Mouse (Mus musculus): Measurements from ENCODE around the gene Slc25a53. TPM values are rescaled to one million over a fixed set of nuclear protein-coding genes. Genes with fewer than 3 reads are reported as not detected.
"Not testable (repeated sequence)": the region's sequence is repeated elsewhere in the genome, so short reads cannot be mapped to it uniquely, and the experiment has no call there.

Slc25a53 gene
- polyA plus RNA-seq, 1 experiment from 2014 or later, result 13.4 TPM

DNA sequence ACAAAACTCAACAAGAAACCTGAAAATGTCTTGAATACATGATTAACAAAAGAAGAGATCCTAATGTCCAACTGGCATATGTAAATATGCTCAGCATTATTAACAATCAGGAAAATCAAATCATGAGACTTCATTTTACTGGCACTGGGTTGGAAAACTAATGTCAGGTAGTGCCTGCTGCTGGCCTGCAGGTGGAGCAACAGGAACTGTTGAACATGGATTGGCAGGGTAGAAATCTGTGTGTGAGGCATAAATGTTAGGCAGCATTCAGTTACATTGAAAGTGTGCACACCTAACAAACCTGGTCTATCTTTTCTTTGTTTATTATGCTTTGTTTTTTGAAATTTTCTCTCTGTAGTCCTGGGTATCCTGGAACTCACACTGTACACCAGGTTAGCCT is 59.5 kb downstream of the Slc25a53 start:
- H3K4me3 ChIP-seq (ENCODE audit: low read length), result no peak overlapping the region
- no peaks in the 10 kb centered on the region for H3K9me3 ChIP-seq (ENCODE audit: control insufficient read depth, low read length)
- H3K4me1 ChIP-seq (replicated peaks; ENCODE audit: control insufficient read depth, insufficient read depth, low read length), result no peaks in the 10 kb centered on the region
- no peak overlapping the region for H3K4me2 ChIP-seq (ENCODE audit: low read depth, low read length)
- H3K36me3 ChIP-seq (ENCODE audit: control insufficient read depth, insufficient read depth, low read length), result no peaks in the 10 kb centered on the region
- H3K9ac ChIP-seq (ENCODE audit: low read length), result no peak overlapping the region
- no peak for ATAC-seq (ENCODE audit: low read depth)
- no peaks in the 10 kb centered on the region for H3K27me3 ChIP-seq (ENCODE audit: control insufficient read depth, insufficient read depth, low read depth, low read length)
- H3K27ac ChIP-seq (ENCODE audit: low read length), result no peak overlapping the region

DNA sequence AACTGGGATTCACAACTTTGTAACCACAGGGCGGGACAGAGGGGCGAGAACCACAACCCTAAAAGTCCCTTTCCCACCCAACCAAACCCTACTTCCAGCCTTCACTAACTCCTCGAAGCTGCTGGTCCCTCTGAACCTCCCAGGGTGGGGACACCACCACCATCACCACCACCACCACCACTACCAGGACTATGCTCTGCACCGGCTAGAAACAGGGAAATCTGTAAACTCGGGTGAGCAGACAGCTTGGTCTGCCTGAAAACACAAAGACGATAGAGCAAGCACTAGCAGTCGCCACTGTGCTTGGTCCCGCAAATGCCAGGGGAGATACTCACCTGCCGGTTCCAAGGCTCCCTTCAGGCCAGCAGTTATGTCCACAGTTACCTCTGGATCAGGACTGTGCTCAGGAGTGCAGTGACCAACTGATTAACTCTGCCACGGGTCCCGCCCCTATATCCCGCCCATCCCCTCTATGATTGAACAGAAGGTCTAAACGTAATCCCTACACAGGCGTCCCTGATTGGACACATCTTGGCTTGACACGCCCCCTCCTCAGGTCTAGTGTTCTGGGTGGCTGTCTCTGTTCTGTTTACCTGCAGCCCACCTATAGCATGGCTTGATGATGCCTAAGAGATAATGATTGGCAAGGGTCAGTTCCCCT is 61.5 kb downstream of the Slc25a53 start, which contains the start of the genes Tmsb15l and Tmsb15b1:
Tmsb15l (minus strand) TSS at position 446 of the 661 bp plus-strand sequence.
Tmsb15b1 (minus strand) TSS at position 451 of the 661 bp plus-strand sequence.
- peak within 1 kb of the TSS; percentile 62 for H3K4me2 ChIP-seq (ENCODE audit: low read depth, low read length)
- peak within 1 kb of the TSS; percentile 47 for H3K4me3 ChIP-seq (ENCODE audit: low read length)
- no peaks in the 10 kb centered on the region for H3K4me1 ChIP-seq (replicated peaks; ENCODE audit: control insufficient read depth, insufficient read depth, low read length)
- H3K9ac ChIP-seq (ENCODE audit: low read length), result peak within 1 kb of the TSS; percentile 60
- no peaks in the 10 kb centered on the region for H3K27me3 ChIP-seq (ENCODE audit: control insufficient read depth, insufficient read depth, low read depth, low read length)
- peak; percentile 100 for ATAC-seq (ENCODE audit: low read depth)
- H3K9me3 ChIP-seq (ENCODE audit: control insufficient read depth, low read length), result no peaks in the 10 kb centered on the region
- 29% methylated on average over 15 of the region's 15 CpGs for WGBS
- no peaks in the 10 kb centered on the region for H3K36me3 ChIP-seq (ENCODE audit: control insufficient read depth, insufficient read depth, low read length)
- H3K27ac ChIP-seq (ENCODE audit: low read length), result no peak within 1 kb of the TSS

GRCm38 (mm10) chrX:136975397-136975796 is 62.7 kb downstream of the Slc25a53 start, which contains the start of gene Tmsb15b2:
Tmsb15b2 (minus strand) TSS chrX:136975497.
- H3K4me2 ChIP-seq (ENCODE audit: low read depth, low read length), result peak within 1 kb of the TSS; percentile 62
- H3K27ac ChIP-seq (ENCODE audit: low read length); ATAC-seq (ENCODE audit: low read depth); H3K27me3 ChIP-seq (ENCODE audit: control insufficient read depth, insufficient read depth, low read depth, low read length); H3K36me3 ChIP-seq (ENCODE audit: control insufficient read depth, insufficient read depth, low read length); H3K9me3 ChIP-seq (ENCODE audit: control insufficient read depth, low read length); H3K4me1 ChIP-seq (replicated peaks; ENCODE audit: control insufficient read depth, insufficient read depth, low read length): not testable (repeated sequence)
- peak within 1 kb of the TSS; percentile 60 for H3K9ac ChIP-seq (ENCODE audit: low read length)
- 82% methylated on average over 6 of the region's 6 CpGs for WGBS
- peak within 1 kb of the TSS; percentile 47 for H3K4me3 ChIP-seq (ENCODE audit: low read length)

DNA sequence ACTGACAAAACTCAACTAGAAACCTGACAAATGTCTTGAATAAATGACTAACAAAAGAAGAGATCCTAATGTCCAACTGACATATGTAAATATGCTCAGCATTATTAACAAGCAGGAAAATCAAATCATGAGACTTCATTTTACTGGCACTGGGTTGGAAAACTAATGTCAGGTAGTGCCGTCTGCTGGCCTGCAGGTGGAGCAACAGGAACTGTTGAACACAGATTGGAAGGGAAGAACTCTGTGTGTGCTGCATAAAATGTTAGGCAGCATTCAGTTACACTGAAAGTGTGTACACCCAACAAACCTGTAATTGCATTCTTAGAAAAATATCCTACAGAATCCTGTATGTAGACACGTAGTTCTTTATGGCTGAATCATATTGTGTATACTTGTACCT is 78.4 kb downstream of the Slc25a53 start:
- Histone ChIP-seq H3K4me3 (ENCODE audit: low read length) (no peak overlapping the region), H3K9me3 (ENCODE audit: control insufficient read depth, low read length) (no peaks in the 10 kb centered on the region), H3K36me3 (ENCODE audit: control insufficient read depth, insufficient read depth, low read length) (no peaks in the 10 kb centered on the region), H3K27ac (ENCODE audit: low read length) (no peak overlapping the region), H3K27me3 (ENCODE audit: control insufficient read depth, insufficient read depth, low read depth, low read length) (no peaks in the 10 kb centered on the region), H3K9ac (ENCODE audit: low read length) (no peak overlapping the region), H3K4me2 (ENCODE audit: low read depth, low read length) (no peak overlapping the region), H3K4me1 (replicated peaks; ENCODE audit: control insufficient read depth, insufficient read depth, low read length) (no peaks in the 10 kb centered on the region)
- no peak for ATAC-seq (ENCODE audit: low read depth)
- WGBS, result 18% methylated on average over 2 of the region's 2 CpGs

GRCm38 (mm10) chrX:136958300-136958699 is 79.8 kb downstream of the Slc25a53 start:
- not testable (repeated sequence) for H3K9me3 ChIP-seq (ENCODE audit: control insufficient read depth, low read length); ATAC-seq (ENCODE audit: low read depth); H3K4me1 ChIP-seq (replicated peaks; ENCODE audit: control insufficient read depth, insufficient read depth, low read length); H3K27ac ChIP-seq (ENCODE audit: low read length); H3K9ac ChIP-seq (ENCODE audit: low read length); H3K27me3 ChIP-seq (ENCODE audit: control insufficient read depth, insufficient read depth, low read depth, low read length); H3K36me3 ChIP-seq (ENCODE audit: control insufficient read depth, insufficient read depth, low read length)
- WGBS, result 55% methylated on average over 5 of the region's 5 CpGs
- Histone ChIP-seq H3K4me3 (ENCODE audit: low read length) (peak overlapping the region; percentile 38), H3K4me2 (ENCODE audit: low read depth, low read length) (peak overlapping the region; percentile 49)

GRCm38 (mm10) chrX:136957583-136958279 is 80.4 kb downstream of the Slc25a53 start:
- H3K4me1 ChIP-seq (replicated peaks; ENCODE audit: control insufficient read depth, insufficient read depth, low read length); H3K9ac ChIP-seq (ENCODE audit: low read length); H3K27me3 ChIP-seq (ENCODE audit: control insufficient read depth, insufficient read depth, low read depth, low read length); H3K27ac ChIP-seq (ENCODE audit: low read length); H3K9me3 ChIP-seq (ENCODE audit: control insufficient read depth, low read length); H3K36me3 ChIP-seq (ENCODE audit: control insufficient read depth, insufficient read depth, low read length): not testable (repeated sequence)
- H3K4me2 ChIP-seq (ENCODE audit: low read depth, low read length), result peak overlapping the region; percentile 49
- 20% methylated on average over 13 of the region's 13 CpGs for WGBS
- H3K4me3 ChIP-seq (ENCODE audit: low read length), result peak overlapping the region; percentile 38
- peak; percentile 93 for ATAC-seq (ENCODE audit: low read depth)

- no peak overlapping the region for H3K9ac ChIP-seq (ENCODE audit: low read length)
- no peaks in the 10 kb centered on the region for H3K9me3 ChIP-seq (ENCODE audit: control insufficient read depth, low read length)
- 21% methylated on average over 3 of the region's 3 CpGs for WGBS
- H3K4me3 ChIP-seq (ENCODE audit: low read length), result no peak overlapping the region
- H3K4me2 ChIP-seq (ENCODE audit: low read depth, low read length), result no peak overlapping the region
- H3K4me1 ChIP-seq (replicated peaks; ENCODE audit: control insufficient read depth, insufficient read depth, low read length), result no peaks in the 10 kb centered on the region
- no peaks in the 10 kb centered on the region for H3K27me3 ChIP-seq (ENCODE audit: control insufficient read depth, insufficient read depth, low read depth, low read length)
- no peaks in the 10 kb centered on the region for H3K36me3 ChIP-seq (ENCODE audit: control insufficient read depth, insufficient read depth, low read length)
- H3K27ac ChIP-seq (ENCODE audit: low read length), result no peak overlapping the region
- ATAC-seq (ENCODE audit: low read depth), result no peak
Measured at GRCm38 (mm10) chrX:136937985-136938384, 100.1 kb downstream of the Slc25a53 start.

Other genes starting within 250 kb of the Slc25a53 start
- 3.3 and 3.4 TPM in 2 replicates for gene Plp1, start 215.6 kb downstream of the Slc25a53 start, polyA plus RNA-seq (2015; fragmentation: Nextera tagmentation; extraction: Ambion mirVana)
- 0.10 and 0.11 TPM in 2 replicates for gene Rab9b, start 169.5 kb downstream of the Slc25a53 start, polyA plus RNA-seq (2015; fragmentation: Nextera tagmentation; extraction: Ambion mirVana)
- gene H2bfm, start 111.0 kb downstream of the Slc25a53 start, polyA plus RNA-seq (2015; fragmentation: Nextera tagmentation; extraction: Ambion mirVana), result not detected in 2 replicates
- 30.3 and 46.3 TPM in 2 replicates for gene Tmsb15b2, start 62.8 kb downstream of the Slc25a53 start, polyA plus RNA-seq (2015; fragmentation: Nextera tagmentation; extraction: Ambion mirVana)
- gene Tmsb15l, start 61.4 kb downstream of the Slc25a53 start, polyA plus RNA-seq (2015; fragmentation: Nextera tagmentation; extraction: Ambion mirVana), result 2.9 and 4.8 TPM in 2 replicates
- 18.6 and 19.8 TPM in 2 replicates for gene Tmsb15b1, start 61.4 kb downstream of the Slc25a53 start, polyA plus RNA-seq (2015; fragmentation: Nextera tagmentation; extraction: Ambion mirVana)
- gene Zcchc18, start 45.1 kb downstream of the Slc25a53 start, polyA plus RNA-seq (2015; fragmentation: Nextera tagmentation; extraction: Ambion mirVana), result 7.0 and 8.3 TPM in 2 replicates
- 10.7 and 11.0 TPM in 2 replicates for gene Fam199x, start 11.3 kb upstream of the Slc25a53 start, polyA plus RNA-seq (2015; fragmentation: Nextera tagmentation; extraction: Ambion mirVana)
- gene Esx1, start 83.8 kb upstream of the Slc25a53 start, polyA plus RNA-seq (2015; fragmentation: Nextera tagmentation; extraction: Ambion mirVana), result not detected in 2 replicates